Mouse (Mus musculus): ENCODE results near the gene Aqp5. TPM values are rescaled to one million over a fixed set of nuclear protein-coding genes. Genes with fewer than 3 reads are reported as not detected.

The Aqp5 gene
- total RNA-seq, 2 experiments from 2014 or later: 2.5 to 3.4 TPM

DNA sequence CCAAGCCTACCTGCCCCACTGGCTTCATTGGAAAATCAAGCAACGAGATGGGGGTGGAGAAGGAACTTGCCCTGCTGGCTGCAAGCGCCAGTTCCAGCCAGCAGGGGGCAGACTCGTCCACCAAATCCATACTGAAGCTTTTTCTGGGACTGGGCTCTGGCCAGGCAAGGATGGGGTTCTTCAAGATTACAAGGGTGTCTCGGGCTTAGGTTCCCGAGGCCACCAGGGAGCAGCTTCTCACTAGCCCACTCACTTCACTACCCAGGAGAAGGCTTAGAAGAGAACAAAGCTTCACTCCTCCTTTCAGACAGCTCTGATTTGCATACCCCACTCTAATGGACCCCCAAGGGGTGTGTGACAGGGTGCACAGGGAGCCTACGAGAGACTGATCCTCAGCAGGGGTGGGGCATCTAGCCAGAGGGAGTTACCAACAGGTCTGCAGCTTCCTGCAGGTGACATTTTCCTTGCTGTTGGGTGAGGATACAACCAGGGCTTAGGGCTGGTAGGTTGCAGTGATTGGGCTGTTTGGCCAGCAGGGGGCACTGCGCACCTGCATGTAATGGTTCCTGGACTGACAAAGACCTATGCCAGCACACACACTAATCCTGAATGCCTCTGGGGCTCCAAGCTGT is 5.6 kb downstream of the Aqp5 start:
- peak; percentile 79 to 80 for DNase-seq (ENCODE audit: low spot score in 2 of 2)

DNA sequence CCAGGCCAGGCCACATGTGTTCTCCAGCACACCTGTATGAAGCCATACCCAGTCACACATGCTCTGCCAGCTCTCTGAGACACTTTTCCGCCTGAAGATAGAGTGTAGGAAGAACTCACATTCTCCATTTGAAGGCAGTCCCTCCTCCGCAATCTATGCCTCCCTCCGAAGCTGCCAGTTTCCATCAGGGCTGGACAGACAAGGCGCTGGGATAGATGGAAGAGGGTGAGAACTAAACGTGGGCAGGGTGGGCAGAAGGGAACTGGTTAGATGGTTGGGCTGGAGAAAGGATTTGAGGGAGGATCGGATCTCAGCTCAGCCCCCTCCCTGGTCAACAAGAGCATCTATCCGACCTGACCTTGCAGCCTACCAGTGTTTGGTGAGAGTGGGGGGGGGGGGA is 6.3 kb downstream of the Aqp5 start:
- DNase-seq (ENCODE audit: low spot score in 2 of 2): no peak

DNA sequence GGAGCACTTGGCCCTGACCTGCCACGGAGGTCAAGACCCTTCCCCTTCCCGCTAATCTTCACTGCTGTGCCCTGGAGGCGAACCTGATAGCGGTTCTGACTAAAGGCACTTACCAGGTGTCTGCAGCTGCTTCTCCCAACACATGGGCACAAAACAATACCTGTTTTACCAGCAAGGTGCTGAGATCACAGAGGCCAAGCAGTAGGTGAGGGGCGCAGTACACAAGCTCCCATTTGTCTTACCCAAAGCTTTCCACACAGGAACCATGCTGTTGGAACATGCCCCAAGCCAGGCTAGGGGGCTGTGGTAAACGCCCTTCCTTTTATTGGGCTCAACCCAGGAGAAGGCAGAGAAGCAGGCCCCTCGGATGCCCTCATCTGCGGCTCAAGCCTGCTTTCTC is 7.0 kb downstream of the Aqp5 start:
- no peak for DNase-seq (ENCODE audit: low spot score in 2 of 2)

DNA sequence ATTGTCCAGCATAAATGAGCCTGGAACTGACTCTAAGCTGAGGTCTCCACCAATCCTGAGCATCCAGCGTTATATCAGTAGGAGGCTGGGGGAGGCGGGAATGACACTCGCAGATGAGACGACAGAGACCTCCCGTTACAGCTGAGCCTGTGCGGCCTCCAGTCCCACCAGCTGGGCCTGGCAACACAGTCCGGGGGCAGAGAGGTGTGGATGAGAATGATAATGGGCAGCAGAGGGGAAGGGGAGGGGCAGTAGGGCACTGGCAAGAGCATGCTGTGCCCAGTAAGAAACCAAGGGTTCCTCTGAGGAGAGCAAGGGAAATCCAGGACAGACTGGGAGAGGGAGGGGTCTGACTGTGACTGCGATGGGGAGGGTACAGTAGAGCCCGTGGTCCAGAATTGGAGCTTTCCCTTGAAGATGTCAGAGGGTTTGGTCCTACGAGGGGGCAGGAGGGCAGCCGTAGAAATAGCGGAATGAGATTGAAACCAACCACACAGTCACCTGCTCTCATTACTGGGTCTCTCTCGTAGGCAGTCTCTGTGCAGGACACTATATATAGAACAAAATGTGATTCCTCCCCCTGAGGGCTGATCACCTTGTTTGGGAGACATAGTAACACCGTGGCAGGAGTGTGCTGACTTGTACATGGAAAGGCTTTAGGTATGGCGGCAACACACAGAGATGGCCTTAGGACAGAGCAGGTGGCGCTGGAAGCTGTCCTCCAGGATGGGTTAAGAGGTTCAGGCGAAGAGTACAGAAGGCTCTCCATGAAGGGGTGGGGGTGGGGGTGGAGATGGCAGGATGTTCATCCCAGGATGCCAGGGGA is 8.9 kb downstream of the Aqp5 start:
- DNase-seq (ENCODE audit: low spot score in 2 of 2): no peak

DNA sequence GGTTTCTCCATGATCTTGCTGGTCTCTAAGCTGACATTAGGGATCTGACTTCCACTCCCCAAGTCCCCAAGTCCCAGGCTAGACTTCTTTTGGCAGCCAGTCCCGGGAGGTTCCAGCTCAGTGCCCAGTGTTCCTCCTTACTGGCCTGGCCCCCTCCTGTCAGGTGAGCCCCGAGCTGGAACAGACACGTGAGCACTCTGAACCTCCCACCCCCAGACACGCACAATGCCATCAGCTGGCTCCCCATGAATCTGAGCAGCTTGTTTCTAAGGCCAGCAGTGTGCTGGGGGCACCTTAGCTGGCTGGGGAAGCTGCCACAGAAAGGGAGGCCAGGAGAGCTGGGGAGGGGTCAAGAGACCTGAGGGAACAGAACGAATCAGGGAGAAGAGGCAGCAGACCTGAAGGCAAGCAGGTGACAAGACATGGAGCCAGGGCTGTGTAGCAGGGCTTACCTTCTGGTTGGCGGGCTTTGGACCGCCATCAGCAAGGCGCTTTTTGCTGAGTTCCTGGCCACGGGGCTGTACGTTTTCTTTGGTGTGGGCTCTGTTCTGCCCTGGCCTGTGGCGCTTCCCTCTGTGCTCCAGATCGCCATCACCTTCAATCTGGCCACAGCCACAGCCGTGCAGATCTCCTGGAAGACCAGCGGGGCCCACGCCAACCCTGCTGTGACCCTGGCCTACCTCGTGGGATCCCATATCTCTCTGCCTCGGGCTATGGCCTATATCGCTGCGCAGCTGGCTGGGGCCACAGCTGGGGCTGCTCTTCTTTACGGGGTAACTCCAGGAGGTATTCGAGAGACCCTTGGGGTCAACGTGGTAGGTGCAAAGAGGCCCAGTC is 10.6 kb downstream of the Aqp5 start, which contains the start of gene Aqp6:
TSS of gene Aqp6 (plus strand) at position 415 of the 837 bp plus-strand sequence.
- no peak for DNase-seq (ENCODE audit: low spot score in 2 of 2)

DNA sequence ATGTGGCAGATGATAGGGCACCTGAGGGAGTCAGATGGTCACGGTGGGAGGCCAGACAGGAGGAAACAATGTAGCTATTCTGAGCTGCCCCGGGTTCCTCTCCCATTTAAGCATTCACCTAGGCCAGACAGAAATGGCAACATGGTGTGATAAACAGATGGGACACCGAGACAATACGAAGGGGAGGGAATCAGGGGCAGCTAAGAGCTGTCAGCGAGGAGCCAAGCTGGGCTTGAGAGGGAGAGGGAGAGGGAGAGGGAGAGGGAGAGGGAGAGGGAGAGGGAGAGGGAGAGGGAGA is 11.2 kb downstream of the Aqp5 start:
- DNase-seq (ENCODE audit: low spot score in 2 of 2): no peak

DNA sequence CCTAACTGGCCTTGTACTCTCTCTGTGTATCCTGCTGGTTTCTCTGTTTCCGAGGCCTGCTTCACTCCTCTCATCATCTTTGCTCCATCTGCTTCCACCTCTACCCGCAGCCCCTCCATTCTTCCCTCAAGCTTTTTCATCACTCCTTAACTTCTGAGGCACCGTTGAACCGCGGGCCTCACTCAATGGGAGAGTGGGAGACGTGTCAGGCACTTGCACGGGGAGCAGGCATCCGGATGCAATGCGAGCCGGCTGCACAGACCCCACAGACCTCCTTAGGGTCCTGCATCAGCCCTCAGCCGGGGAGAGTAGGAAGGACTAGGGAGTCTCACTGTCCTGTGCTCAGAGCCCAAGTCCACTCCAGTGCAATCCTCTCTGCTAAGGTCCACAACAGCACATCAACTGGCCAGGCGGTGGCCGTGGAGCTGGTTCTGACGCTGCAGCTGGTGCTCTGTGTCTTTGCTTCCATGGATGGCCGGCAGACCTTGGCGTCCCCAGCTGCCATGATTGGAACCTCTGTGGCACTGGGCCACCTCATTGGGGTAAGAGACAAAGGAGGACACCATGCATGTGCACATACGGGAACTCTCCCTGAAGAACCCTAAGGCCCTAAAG is 11.7 kb downstream of the Aqp5 start:
- DNase-seq (ENCODE audit: low spot score in 2 of 2): no peak

DNA sequence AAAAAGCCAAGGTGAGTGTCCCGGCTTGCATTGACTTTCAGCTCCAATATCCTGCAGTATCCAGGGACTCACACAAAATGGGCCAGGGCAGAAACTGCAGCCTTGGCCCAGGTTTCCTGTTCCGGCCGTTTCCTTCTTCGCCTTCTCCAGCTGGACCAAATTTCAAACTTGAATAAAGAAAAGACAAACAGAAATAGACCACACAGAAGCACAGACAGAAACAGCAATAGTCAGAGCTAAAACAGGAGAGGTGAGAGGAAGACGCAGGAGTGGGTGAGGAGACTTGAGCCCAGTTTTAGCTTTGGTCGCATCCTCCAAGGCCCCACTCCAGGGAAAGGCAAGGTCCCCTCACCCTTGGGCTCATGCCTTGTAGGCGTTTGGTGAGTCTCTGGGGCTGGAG is 12.6 kb downstream of the Aqp5 start:
- DNase-seq (ENCODE audit: low spot score in 2 of 2): no peak

DNA sequence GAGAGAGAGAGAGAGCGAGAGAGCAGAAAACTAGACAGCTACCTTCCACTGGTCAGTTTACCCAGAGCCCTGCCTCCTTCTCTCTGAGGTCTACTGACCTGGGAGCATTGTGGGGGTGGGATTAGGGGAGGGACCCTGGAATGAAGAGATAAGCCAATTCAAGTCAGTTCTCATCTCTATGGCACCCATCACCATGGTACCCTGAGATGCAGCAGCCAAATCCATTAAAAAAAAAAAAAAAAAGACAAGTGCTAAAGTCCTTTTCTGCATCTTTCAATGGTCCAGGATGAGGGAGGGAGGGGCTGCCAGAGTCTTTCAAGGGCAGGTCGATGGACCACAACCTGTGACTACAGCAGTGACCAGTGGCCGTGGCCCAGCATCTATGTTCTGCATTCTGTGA is 15.0 kb downstream of the Aqp5 start:
- no peak for DNase-seq (ENCODE audit: low spot score in 2 of 2)

DNA sequence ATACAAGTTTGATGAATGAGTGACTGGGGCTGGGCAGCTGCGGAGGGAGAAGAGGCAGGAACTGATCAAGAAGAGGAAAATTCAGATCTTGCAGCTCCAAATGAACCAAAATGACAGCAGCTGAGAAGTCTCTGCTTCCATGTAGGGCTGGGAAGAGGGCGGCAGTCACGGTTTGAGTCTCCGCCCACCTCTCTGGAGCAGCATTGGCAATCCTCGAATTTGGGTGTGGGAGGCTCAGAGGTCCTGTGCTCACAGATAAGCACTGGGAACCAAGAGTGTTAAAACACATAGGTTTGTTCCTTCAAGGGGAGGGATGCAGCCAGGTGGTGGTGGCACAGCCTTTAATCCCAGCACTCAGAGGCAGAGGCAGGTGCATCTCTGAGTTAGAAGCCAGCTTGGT is 15.9 kb downstream of the Aqp5 start:
- no peak for DNase-seq (ENCODE audit: low spot score in 2 of 2)

DNA sequence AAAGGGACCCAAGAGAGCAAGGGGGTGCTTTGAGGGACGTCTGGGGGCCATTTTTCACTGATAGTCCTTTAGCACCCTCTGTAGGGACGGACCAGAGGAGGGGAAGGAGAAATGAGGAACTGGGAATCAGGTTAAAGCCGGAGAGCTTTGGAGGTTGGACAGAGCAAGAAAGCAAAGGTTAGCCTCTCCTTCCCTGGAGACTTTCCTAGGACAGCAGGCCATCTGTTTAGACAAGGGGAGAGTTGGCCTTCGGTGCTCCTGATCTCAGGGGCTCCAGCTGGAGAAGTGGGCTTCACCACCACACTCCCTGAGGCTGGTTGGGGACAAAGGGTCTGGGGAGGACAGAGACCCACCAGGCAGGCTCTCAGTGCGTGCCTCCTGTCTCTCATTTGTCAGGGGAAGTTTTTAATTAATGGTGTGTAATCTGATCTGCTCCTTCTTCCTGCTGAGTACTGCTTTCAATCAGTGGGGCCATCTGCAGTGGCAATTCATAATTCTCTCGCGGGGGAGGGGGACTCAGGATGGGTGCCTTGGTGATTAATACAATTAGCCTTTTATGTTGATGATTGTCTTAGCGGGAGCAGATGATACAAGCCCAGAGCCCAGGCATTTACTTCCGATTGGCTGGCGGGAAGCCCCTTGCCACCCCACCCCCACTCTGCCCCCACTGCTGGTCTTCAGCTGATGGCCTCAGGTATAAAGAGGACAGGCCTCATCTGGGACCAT is 17.0 kb downstream of the Aqp5 start:
- no peak for DNase-seq (ENCODE audit: low spot score in 2 of 2)

DNA sequence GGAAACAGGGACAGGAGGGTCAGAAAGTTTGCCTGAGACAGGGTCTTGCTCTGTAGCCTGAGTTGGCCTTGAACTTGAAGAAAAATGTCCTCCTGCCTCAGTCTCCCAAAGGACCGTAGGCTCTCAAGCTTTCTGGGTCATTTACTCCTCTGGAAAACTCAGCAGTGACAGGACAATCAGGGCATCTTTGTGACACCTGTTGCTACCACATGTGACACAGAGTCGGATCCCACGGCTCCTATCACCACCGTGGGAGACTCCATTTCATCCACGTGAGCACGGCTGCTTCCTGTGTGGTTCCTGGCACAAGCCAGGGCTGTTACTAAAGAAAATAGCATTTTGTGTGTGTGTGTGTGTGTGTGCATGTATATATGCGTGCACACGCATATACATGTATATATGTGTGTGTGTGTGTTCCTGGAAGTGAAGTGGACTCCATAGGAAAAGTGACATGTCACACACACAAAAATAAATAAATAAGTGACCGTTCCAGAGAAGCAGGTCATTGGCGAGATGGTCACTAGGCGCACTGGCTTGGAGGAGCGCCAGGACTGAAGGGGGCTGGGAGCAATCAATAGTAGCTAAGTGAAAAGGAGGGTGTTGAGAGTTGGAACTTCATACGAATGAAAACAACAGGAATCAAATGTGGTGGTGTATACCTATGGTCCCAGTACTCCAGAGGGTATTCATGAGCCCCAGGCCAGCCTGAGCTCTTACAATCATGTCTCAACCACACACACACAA is 18.0 kb downstream of the Aqp5 start:
- no peak for DNase-seq (ENCODE audit: low spot score in 2 of 2)

DNA sequence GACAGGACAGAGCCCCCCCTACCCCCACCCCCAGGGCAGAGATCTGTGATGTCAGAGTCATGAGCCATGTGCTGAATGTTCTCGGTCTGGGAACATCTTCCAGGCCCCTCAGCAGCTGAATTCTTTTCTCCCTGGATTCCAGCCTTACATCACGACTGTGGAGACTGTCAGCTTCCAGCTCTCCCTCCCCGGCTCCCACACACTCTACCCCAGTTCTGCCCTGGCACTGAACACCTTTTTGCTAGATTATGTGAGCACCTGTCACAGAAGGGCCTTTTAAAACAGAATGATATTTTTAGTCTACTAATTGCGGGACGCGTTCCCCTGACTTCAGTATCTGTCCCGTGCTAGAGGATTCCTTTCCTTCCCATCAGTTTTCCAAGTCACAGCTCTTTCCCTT is 21.0 kb downstream of the Aqp5 start:
- no peak for DNase-seq (ENCODE audit: low spot score in 2 of 2)

DNA sequence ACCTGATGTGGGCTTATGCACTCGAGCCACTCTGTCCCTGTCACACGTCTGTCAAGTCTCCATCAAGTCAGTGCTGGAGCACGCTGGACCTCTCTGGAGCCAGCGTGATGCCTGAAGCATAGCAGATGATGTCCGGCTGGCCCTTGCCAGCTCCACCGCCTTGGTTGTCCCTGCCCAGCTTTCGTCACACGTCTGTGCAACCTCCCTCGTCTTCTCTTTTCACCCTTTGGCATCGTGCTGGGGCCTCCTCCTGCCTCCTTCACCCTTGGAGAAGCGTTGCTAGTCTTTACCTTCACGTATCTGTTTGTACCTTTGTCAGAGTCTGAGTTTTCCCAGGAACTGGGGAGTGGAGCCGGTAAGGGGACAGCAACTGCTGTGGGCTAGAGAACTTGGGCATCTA is 23.7 kb downstream of the Aqp5 start:
- no peak for DNase-seq (ENCODE audit: low spot score in 2 of 2)

DNA sequence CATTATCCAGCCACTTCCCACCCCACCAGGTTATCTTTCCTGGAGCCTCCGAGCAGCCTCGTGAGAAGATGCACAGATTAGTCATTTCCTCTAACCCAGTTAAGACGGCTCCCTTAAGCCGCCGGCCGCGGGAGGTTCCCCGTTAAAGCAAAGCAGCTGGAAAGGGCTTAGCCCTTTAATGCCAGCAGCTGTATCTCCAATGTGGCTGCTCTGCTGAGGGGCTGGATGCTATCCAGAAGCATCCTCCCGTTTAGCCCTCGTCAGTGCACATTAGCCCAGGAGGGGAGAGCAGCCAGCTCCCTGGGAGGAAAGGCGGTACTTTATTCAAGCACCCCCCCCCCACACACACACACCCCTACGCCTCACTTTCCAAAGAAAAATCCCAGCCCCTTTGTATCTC is 24.2 kb downstream of the Aqp5 start:
- no peak for DNase-seq (ENCODE audit: low spot score in 2 of 2)

DNA sequence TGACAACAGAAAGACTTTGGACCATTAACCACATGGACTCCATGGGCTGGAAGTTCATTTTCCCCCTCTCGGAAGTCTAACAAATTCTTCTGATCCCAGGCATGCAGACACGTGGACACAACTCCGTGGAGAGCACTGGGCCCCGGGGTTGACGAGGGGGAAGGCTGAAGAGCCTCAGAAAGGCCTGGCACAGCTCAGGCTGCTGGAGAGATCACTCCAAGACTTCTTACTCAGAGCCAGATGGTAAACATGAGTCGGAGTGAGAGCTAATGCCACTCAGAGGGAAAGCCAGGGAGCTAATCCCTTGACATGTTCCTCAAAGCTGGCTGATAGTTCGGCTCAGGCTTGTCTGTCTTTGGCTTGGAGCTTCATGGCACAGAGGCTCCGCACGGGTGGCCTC is 24.7 kb downstream of the Aqp5 start:
- DNase-seq (ENCODE audit: low spot score in 2 of 2): no peak

DNA sequence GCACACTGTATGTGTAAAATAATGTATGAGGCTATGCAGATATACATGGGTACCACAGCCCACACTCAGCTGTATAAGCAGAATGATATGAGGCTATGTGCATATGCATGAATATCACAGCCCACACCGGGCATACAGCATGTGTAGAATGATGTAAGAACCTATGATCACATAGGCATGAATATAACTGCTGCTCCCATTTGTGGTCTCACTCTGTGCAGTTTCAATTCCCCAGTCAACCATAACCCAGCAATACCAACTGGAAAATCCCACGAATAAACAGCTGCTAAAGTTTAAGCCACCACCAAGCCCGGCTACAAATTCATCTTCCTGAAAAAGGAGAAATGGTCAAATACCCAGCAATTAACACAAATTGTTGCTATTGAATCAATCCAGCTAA is 28.0 kb downstream of the Aqp5 start:
- no peak for DNase-seq (ENCODE audit: low spot score in 2 of 2)

DNA sequence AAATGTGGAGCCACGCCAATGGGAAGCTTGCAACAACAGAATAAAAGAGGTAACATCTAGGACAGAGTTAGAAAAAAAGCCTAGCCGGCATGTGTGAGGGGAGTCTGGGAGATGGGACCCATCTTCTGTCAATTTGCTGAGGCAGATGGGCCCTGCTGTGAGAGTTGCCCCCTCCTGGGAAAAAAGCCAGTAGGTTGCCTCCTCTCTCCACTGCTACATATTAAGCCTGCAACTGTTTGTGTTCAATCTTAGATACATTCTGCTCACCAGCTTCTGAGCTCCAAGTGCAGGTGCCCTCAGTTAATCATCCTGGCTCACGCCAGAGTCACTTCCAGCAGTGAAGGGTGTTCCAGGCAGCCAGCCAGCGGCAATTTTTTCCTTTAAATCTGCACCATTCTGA is 29.2 kb downstream of the Aqp5 start:
- DNase-seq (ENCODE audit: low spot score in 2 of 2): no peak

DNA sequence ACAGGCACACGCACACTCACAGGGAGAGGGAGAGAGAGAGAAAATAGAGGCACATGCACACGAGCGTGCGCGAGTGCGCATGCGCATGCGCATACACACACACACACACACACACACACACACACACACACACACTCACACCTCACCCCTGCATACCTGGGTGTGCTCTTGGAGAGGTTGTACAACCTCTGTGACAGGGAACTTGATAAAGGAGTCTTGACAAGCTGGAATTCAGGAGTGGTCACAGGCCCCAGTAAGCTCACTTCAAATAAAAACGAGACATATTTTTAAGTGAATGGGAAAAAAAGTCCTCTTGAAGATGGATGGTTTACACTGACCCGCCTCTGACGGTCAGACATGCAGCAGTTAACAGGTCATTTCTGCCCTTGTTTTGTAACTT is 31.5 kb downstream of the Aqp5 start:
- DNase-seq (ENCODE audit: low spot score in 2 of 2): no peak

DNA sequence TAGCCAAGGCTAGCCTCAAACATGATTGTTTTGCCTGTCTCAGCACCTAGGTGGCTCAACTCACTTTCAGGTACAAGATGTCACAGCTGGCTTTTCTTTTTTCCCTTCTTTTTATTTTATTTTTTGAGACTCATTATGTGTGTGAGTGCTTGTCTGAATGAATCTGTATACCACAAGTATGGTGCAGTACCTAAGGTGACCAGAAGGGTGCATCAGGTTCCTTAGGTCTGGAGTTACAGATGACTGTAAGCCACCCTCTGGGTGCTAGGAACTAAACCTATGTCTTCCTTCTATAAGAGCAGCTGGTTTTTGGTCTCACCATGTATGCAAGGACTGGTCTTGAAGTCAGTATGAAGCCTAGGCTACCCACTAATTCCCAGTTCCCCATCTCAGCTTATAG is 41.0 kb downstream of the Aqp5 start:
- no peak for DNase-seq (ENCODE audit: low spot score in 2 of 2)
